Mouse (Mus musculus) bone marrow, adult 2 months (tissue): Measurements from ENCODE around the gene C2cd2. TPM values are rescaled to one million over a fixed set of nuclear protein-coding genes. Genes with fewer than 3 reads are reported as not detected.
"Not testable (repeated sequence)": the region's sequence is repeated elsewhere in the genome, so short reads cannot be mapped to it uniquely, and the experiment has no call there.

Experiments used
- H3K27ac ChIP-seq: fragments of 200-500 bp; 2 replicates; pipeline ENCODE4 v1.5.1; 2012; ENCODE audit warnings: low read depth, mild to moderate bottlenecking, control low read depth, inconsistent platforms, low read length; ENCODE audit not compliant: control insufficient read depth, poor library complexity, insufficient read depth
- H3K4me1 ChIP-seq: fragments of 200-500 bp; 2 replicates; pipeline ENCODE4 v1.6.1; 2011; ENCODE audit warnings: low read length; ENCODE audit not compliant: control insufficient read depth, insufficient read depth
- H3K4me3 ChIP-seq: fragments of 200-500 bp; replicated peaks from 2 replicates; pipeline ENCODE3; 2011; ENCODE audit warnings: mild to moderate bottlenecking, low read depth, low read length, control low read depth; ENCODE audit not compliant: control insufficient read depth
- CTCF ChIP-seq: fragments of 200-500 bp; IDR thresholded peaks from 2 replicates; pipeline ENCODE4 v1.5.1; 2011; ENCODE audit warnings: low read length, control low read depth; ENCODE audit not compliant: control insufficient read depth, insufficient read depth
- POLR2A ChIP-seq: fragments of 200-500 bp; IDR thresholded peaks from 2 replicates; pipeline ENCODE4 v1.6.1; 2011; ENCODE audit warnings: low read depth, mild to moderate bottlenecking, control low read depth, low read length, borderline replicate concordance; ENCODE audit not compliant: control insufficient read depth
- WGBS: fragments of 180-500 bp; shearing (Covaris S2); methylation state at CpG from one replicate; pipeline ENCODE4 v1.1.7; 2018; 5-methylcytosine and 5-hydroxymethylcytosine counted together
- polyA plus RNA-seq: library from polyadenylated mRNA; stranded (reverse); fragments of >200 nt; gene quantifications from 2 replicates; pipeline ENCODE4 v1.2.4, GENCODE M21; 2011; ENCODE audit warnings: low replicate concordance; ENCODE audit not compliant: missing spikeins, insufficient read depth, insufficient read length

Gene C2cd2
- 5.7 and 7.1 TPM in 2 replicates for polyA plus RNA-seq

DNA sequence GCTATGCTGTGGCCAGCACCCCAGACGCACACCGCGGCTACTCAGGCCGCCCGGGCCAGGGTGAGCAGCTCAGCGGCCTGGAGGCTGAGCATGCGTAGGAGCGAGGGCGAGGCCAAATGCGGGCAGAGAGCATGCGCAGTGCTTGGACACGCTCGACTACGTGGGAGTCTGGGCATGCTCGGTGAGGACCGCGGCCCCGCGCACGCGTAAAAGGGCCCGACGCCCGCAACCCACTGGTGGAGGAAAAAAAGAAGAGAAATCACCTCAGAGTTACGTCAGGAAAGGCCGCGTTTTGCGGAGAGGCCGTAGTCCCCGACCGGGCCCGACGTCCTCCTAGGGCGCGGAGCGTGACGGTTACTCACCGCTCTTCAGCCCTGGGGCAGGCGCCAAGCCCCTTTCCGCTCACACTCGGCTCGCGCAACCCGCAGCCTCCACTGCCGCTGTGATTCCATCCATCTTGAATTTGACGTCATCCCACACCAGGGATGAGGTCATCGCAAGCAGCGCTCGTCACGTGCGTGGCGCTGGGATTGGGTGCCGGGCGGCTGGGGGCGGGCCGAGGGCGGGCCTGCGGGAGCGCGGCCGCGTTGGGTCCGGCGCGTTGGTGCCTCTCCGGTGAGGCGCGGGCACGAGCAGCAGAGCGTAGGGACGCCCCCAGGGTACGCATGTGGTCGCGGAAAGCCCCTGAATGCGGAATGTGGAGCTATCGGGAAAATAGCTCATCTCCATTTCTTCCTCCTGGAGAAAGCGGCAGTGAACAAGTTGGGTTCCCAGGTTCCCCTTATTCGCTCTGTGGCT is at the start of gene C2cd2, which contains the start of gene Zbtb21:
Gene C2cd2, minus strand, starts transcription at position 448 of the 798 bp plus-strand sequence.
Gene Zbtb21, minus strand, starts transcription at position 472 of the 798 bp plus-strand sequence.
- Histone ChIP-seq H3K4me1 (peaks cover 1% of the 10 kb centered on the region; the same call in 1 of the 2 replicates), H3K27ac (peak within 1 kb of the TSS; percentile 94), H3K4me3 (peak within 1 kb of the TSS; percentile 83)
- WGBS, result under 1% methylated on average over 78 of the region's 78 CpGs
- TF ChIP-seq CTCF (no peak), POLR2A (peak; percentile 81)

DNA sequence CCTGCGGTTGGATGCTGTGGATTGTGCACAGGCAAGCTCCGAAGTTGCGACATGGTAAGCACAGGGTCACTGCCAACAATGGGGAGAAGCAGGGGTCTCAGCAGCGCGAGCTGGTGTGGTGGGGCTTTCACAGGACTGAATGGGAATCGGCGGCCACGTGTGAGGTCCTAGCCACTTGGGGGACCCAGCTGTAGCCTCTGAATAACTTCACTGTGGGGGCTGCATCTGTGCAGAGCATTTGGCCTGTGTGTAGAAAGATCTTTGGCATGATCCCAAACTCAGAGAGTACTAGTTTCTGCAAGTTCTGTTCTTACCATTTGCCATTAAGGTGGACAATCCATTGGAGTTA is 35.0 kb upstream of the C2cd2 start:
- TF ChIP-seq POLR2A, result peak; percentile 48; the same call in 1 of the 2 replicates
- peak overlapping the region; percentile 91 for H3K4me3 ChIP-seq
- WGBS, result 0% methylated on average over 8 of the region's 8 CpGs
- H3K27ac ChIP-seq, result peak overlapping the region; percentile 60
- not testable (repeated sequence) for H3K4me1 ChIP-seq

DNA sequence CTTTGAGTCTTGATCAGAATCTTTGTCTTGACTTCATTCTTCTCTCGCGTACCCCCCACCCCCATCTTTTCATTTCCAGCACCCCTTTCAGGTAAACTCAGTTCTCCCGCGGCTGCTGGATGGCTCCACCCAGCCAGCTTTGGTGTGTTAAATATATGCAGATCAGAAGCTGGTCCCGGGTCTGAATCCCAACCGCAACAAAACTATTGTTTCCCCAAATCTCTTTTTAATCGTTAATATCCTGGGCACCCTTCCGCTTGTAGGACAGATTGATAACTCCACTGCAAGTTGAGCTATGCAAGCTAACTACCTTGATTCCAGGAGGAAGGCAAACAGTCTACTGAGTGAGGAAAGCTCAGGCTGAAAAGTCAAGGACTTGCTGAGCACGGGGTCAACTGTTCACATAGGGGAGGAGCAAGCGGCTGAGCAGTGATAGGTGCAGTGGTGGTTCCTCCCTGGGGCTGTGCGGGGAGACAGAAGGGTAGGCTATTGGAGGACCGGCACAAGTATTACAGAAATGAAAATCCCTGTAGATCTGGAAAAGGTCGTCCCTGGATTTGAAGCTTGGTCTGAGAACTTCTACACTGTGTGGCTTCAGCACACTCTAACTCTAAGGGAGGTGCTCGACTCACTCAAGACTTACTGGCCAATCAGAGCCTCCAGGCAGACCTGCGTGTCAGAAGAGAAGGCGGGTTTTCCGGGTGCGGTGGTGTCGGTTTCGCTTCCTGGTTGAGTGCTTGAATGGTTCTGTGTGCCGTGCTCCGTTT is 34.4 kb upstream of the C2cd2 start, which contains the start of gene B230307C23Rik:
Gene B230307C23Rik, plus strand, starts transcription at position 700 of the 767 bp plus-strand sequence.
- H3K4me3 ChIP-seq, result peak within 1 kb of the TSS; percentile 91
- TF ChIP-seq POLR2A, result no peak
- no peak for TF ChIP-seq CTCF
- 1% methylated on average over 22 of the region's 22 CpGs for WGBS
- peaks cover 2% of the 10 kb centered on the region; the same call in 1 of the 2 replicates for H3K4me1 ChIP-seq
- H3K27ac ChIP-seq, result peak within 1 kb of the TSS; percentile 60

DNA sequence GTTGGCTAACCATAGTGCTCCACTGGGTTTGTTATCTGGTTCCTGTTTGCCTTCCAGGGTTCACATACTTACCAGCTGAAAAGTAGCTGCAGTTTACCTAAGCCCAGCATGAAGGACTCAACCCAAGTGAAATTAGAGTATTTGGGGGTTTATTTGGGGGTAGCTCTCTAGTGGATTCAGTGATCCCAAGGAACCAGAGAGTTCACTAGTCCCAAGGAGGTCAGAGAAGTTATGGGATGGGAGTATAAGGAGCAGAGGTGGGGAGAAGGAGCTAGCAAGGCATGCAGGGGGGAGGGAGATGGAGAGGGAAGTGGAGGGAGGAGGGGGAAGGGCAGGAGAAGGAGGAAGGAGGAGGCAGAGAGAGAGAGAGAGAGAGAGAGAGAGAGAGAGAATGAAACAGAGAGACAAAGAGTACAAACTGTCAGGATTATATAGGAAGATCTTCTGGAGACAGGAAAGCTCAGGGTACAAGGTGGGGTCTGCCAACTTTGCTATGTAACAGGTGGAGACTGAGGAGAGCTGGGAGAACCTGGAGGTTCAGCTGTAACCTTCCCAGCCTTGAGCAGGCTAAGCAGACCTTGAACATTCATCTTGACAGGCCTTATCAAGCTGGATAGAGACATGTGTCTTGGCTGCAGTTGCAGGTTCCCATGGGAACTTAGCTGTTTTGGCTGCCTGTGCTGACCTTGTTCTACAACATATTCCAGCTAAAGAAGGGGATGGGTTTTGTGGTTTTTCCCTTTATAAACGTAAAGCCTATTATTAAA is 33.6 kb upstream of the C2cd2 start:
- Histone ChIP-seq H3K4me3 (no peak overlapping the region), H3K27ac (no peak overlapping the region; the same call in 1 of the 2 replicates), H3K4me1 (peaks cover 2% of the 10 kb centered on the region; the same call in 1 of the 2 replicates)
- no peak for TF ChIP-seq CTCF
- no peak for TF ChIP-seq POLR2A
- 0% methylated on average over 1 of the region's 1 CpGs for WGBS

DNA sequence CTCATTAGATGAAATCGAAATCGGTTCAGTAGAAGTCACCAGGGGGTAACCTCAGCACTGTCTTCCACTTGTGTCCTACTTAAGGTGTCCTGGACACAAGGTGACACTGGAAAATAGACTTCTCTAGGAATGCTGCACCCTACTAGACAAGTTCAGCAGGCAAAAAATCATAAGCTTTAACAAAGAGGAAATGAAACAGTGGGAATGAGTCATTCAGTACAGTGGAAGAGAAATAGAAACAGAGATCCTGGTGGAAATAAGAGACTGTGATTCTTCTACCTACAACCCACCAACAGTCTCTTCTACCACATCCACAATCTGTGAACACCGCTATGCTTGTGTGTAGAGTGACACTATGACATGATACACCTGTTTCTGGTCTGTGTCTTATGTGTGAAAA is 30.1 kb upstream of the C2cd2 start:
- WGBS, result 72% methylated on average over 3 of the region's 3 CpGs
- H3K4me1 ChIP-seq, H3K4me3 ChIP-seq, H3K27ac ChIP-seq: not testable (repeated sequence)

DNA sequence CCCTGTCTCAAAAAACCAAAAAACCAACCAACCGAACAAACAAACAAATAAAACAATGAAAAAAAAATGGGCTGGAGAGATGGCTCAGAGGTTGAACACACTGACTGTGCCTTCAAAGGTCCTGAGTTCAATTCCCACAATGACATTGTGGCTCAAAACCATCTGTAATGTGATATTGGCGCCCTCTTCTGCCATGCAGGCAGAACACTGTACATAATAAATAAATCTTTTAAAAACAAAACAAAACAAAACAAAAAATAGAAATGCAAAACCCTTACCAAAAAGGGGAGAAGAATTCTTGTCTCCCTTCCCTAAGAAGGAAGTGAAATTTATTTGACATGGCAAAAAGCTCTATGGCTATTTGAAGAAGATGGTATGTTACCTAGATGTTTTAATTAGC is 29.1 kb upstream of the C2cd2 start:
- H3K27ac ChIP-seq, result no peak overlapping the region
- WGBS, result 60% methylated on average over 2 of the region's 2 CpGs
- H3K4me3 ChIP-seq, result no peak overlapping the region
- TF ChIP-seq POLR2A, result no peak
- TF ChIP-seq CTCF, result no peak
- H3K4me1 ChIP-seq, result peaks cover 2% of the 10 kb centered on the region; the same call in 1 of the 2 replicates

DNA sequence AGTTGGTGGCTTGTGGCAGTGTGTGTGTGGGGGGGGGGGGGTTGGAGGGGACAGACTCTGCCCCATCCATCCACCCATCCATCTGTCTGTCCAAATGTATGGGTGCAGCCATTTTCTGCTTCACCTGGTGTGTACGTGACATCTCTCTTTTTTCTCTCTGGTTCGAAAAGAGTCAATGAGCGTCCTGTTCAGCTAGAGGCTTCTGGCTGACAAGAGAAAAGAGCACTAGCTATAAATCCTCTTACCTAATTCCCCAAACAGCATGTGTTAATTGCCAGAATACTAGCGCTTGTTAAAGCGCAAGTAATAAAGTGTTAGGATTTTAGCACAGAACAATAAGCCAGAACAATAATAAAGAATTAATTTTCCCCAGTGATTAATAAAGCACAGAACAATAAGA is 22.2 kb upstream of the C2cd2 start:
- Histone ChIP-seq H3K4me3 (no peak overlapping the region), H3K4me1 (no peaks in the 10 kb centered on the region), H3K27ac (no peak overlapping the region)
- WGBS, result 81% methylated on average over 5 of the region's 5 CpGs
- no peak for TF ChIP-seq POLR2A
- no peak for TF ChIP-seq CTCF

DNA sequence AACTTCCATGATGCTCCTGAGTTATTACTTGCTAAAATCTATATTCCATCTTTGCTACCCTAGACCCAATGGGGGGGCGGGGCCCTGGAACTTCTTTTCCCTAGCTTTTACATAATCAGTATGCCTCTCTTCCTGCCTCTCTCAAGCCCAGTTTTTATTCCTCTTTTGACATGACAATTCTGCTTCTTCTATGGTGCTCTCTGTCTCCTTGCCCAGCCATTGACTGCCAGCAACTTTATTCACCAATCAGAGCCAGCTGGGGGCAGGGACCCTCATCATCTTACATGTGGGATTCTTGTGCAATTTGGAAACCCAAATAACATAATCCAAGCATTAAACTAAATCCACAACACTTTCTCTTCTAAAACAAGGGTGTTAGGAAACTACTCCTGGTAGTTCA is 19.0 kb upstream of the C2cd2 start:
- TF ChIP-seq CTCF, result no peak
- TF ChIP-seq POLR2A, result no peak
- Histone ChIP-seq H3K4me3 (no peak overlapping the region), H3K27ac (no peak overlapping the region), H3K4me1 (no peaks in the 10 kb centered on the region)
- WGBS, result 71% methylated on average over 1 of the region's 1 CpGs
